19 mouse cellular contexts compared by ENCODE assay signal in genomic region chr4:124815901-124816300, GRCm38 (mm10). TPM values are rescaled to one million over a fixed set of nuclear protein-coding genes. Genes with fewer than 3 reads are reported as not detected.
A peak's percentile ranks its signal among the peaks of the same experiment; 100 is the strongest.
DNase-seq lines count a peak whose midpoint lies in the region; ATAC-seq lines count a peak whose summit lies in the region.
"Had no signal": no experiment of that assay in that cellular context is flagged by ENCODE, and none has a peak within 500 bp of the region (broad histone marks: within the 10 kb centered on the region; RNA-seq: fewer than 3 reads in every experiment).

No protein-coding gene starts in this region.

- no peak for ATAC-seq in midbrain, embryonic 15.5 days (replicated peaks)
- ATAC-seq in neural tube, embryonic 15.5 days (ENCODE audit: low FRiP score), result no peak

- DNase-seq in cerebellum, adult 11-12 months, result peak; percentile 58
- no peak for DNase-seq in cerebellum, postnatal 4 days (ENCODE audit: low spot score in 2 of 2)
- peak; percentile 17 to 20 for DNase-seq in layer of hippocampus, postnatal 10 days (ENCODE audit: low spot score in 2 of 2)
- no peak for DNase-seq in layer of hippocampus, adult 8-10 months (ENCODE audit: low spot score in 2 of 2)
- peak; percentile 26 for DNase-seq in adrenal gland, postnatal 25 days
- peak; percentile 54 to 63 for DNase-seq in cerebellum, postnatal 36 days
- DNase-seq: B cell, adult 2 months; kidney, adult 8-10 months; kidney, postnatal 4 days; lung, adult 2 months; right cerebral cortex, adult 18-20 months; thymus, adult 2 months had no signal

- no peaks in the 10 kb centered on the region for H3K9me3 ChIP-seq in midbrain, embryonic 15.5 days
- no peaks in the 10 kb centered on the region for H3K9me3 ChIP-seq in neural tube, embryonic 15.5 days (replicated peaks)
- H3K9me3 ChIP-seq: embryonic facial prominence, embryonic 10.5 days; heart, embryonic 15.5 days; limb, embryonic 13.5 days had no signal

- H3K4me2 ChIP-seq in midbrain, embryonic 15.5 days, result no peak overlapping the region
- H3K4me2 ChIP-seq in neural tube, embryonic 15.5 days, result no peak overlapping the region
- H3K4me2 ChIP-seq: heart, embryonic 15.5 days; limb, embryonic 13.5 days had no signal

- peaks cover 11% of the 10 kb centered on the region; the same call in 1 of the 2 replicates for H3K4me1 ChIP-seq in midbrain, embryonic 15.5 days
- peaks cover 22% of the 10 kb centered on the region for H3K4me1 ChIP-seq in neural tube, embryonic 15.5 days
- H3K4me1 ChIP-seq: limb, embryonic 13.5 days had no signal

- H3K36me3 ChIP-seq in midbrain, embryonic 15.5 days (replicated peaks), result 0 out of 2 replicates have a peak, but pooled peaks cover 3% of the 10 kb centered on the region
- H3K36me3 ChIP-seq in neural tube, embryonic 15.5 days, result peaks cover 13% of the 10 kb centered on the region

- H3K9ac ChIP-seq in midbrain, embryonic 15.5 days, result no peak overlapping the region
- no peak overlapping the region for H3K9ac ChIP-seq in neural tube, embryonic 15.5 days (replicated peaks)
- H3K9ac ChIP-seq: heart, embryonic 15.5 days; limb, embryonic 13.5 days had no signal

- no peak overlapping the region for H3K27ac ChIP-seq in midbrain, embryonic 15.5 days
- H3K27ac ChIP-seq in neural tube, embryonic 15.5 days (replicated peaks), result no peak overlapping the region
- H3K27ac ChIP-seq: embryonic facial prominence, embryonic 10.5 days; heart, embryonic 15.5 days; limb, embryonic 13.5 days had no signal

- WGBS in midbrain, embryonic 15.5 days, result 96% methylated on average over 11 of the region's 11 CpGs
- WGBS in neural tube, embryonic 15.5 days, result 89% methylated on average over 11 of the region's 11 CpGs

- H3K4me3 ChIP-seq in midbrain, embryonic 15.5 days, result no peak overlapping the region
- no peak overlapping the region for H3K4me3 ChIP-seq in neural tube, embryonic 15.5 days (replicated peaks)
- H3K4me3 ChIP-seq: embryonic facial prominence, embryonic 10.5 days; heart, embryonic 15.5 days; limb, embryonic 13.5 days had no signal

- no peaks in the 10 kb centered on the region for H3K27me3 ChIP-seq in midbrain, embryonic 15.5 days (replicated peaks)
- no peaks in the 10 kb centered on the region for H3K27me3 ChIP-seq in neural tube, embryonic 15.5 days (replicated peaks)
- H3K27me3 ChIP-seq: heart, embryonic 15.5 days; limb, embryonic 13.5 days had no signal

RNA-seq across cellular contexts. Expression of gene Mtf1, which starts 14.0 kb away (rescaled TPM):
- 10 to 100 TPM; 20.6 to 24.1 TPM for total RNA-seq in layer of hippocampus, postnatal 10 days (2021)
- total RNA-seq in layer of hippocampus, adult 8-10 months (2022), result 10 to 100 TPM; 27.0 to 32.3 (median 27.9) TPM
- total RNA-seq in adrenal gland, postnatal 25 days (2021), result 20.4 and 22.5 TPM in 2 replicates
- 13.7 and 16.0 TPM in 2 replicates for polyA plus RNA-seq in midbrain, embryonic 15.5 days (2015; fragmentation: Nextera tagmentation; extraction: Ambion mirVana)
- polyA plus RNA-seq in neural tube, embryonic 15.5 days (2015; fragmentation: Nextera tagmentation; extraction: Ambion mirVana), result 9.8 and 10.2 TPM in 2 replicates

RNA-seq across cellular contexts. Expression of gene Yrdc, which starts 34.6 kb away (rescaled TPM):
- total RNA-seq in layer of hippocampus, postnatal 10 days (2021), result 10 to 100 TPM; 24.5 to 26.6 TPM
- 10 to 100 TPM; 34.1 to 42.4 (median 40.9) TPM for total RNA-seq in layer of hippocampus, adult 8-10 months (2022)
- 35.0 and 48.6 TPM in 2 replicates for total RNA-seq in adrenal gland, postnatal 25 days (2021)
- polyA plus RNA-seq in midbrain, embryonic 15.5 days (2015; fragmentation: Nextera tagmentation; extraction: Ambion mirVana), result 49.2 and 50.5 TPM in 2 replicates
- 43.2 and 44.9 TPM in 2 replicates for polyA plus RNA-seq in neural tube, embryonic 15.5 days (2015; fragmentation: Nextera tagmentation; extraction: Ambion mirVana)

RNA-seq across cellular contexts. Expression of gene 1110065P20Rik, which starts 35.1 kb away (rescaled TPM):
- 100 to 1,000 TPM; 107 to 115 TPM for total RNA-seq in layer of hippocampus, postnatal 10 days (2021)
- 10 to 100 TPM; 75.8 to 80.7 (median 78.8) TPM for total RNA-seq in layer of hippocampus, adult 8-10 months (2022)
- 41.9 and 43.9 TPM in 2 replicates for total RNA-seq in adrenal gland, postnatal 25 days (2021)
- 94.8 and 95.8 TPM in 2 replicates for polyA plus RNA-seq in midbrain, embryonic 15.5 days (2015; fragmentation: Nextera tagmentation; extraction: Ambion mirVana)
- polyA plus RNA-seq in neural tube, embryonic 15.5 days (2015; fragmentation: Nextera tagmentation; extraction: Ambion mirVana), result 82.5 and 106 TPM in 2 replicates

RNA-seq across cellular contexts. Expression of gene Maneal, which starts 46.1 kb away (rescaled TPM):
- 10 to 100 TPM; 43.5 to 48.3 TPM for total RNA-seq in layer of hippocampus, postnatal 10 days (2021)
- 10 to 100 TPM; 46.0 to 55.5 (median 50.6) TPM for total RNA-seq in layer of hippocampus, adult 8-10 months (2022)
- total RNA-seq in adrenal gland, postnatal 25 days (2021), result 4.1 and 6.4 TPM in 2 replicates
- 13.8 and 14.2 TPM in 2 replicates for polyA plus RNA-seq in midbrain, embryonic 15.5 days (2015; fragmentation: Nextera tagmentation; extraction: Ambion mirVana)
- polyA plus RNA-seq in neural tube, embryonic 15.5 days (2015; fragmentation: Nextera tagmentation; extraction: Ambion mirVana), result 10.4 and 17.8 TPM in 2 replicates
- total RNA-seq: megakaryocyte, adult 5-6 weeks; neutrophil, adult 5-6 weeks had no signal
- polyA plus RNA-seq: heart, embryonic 15.5 days had no signal

Comparison
In these comparisons a context has a peak if more than half of its experiments do, and no peak if none do; other contexts are left out.
1. DNase-seq: peak in cerebellum, adult 11-12 months (single experiment), layer of hippocampus, postnatal 10 days (2 of 2), adrenal gland, postnatal 25 days (single experiment) and cerebellum, postnatal 36 days (2 of 2); none in cerebellum, postnatal 4 days (0 of 2) and layer of hippocampus, adult 8-10 months (0 of 2).